Mouse (Mus musculus) NIH3T3 (cell line): ENCODE data around the gene Gorasp1.

Experiments used
- DNase-seq: peaks from one replicate; pipeline ENCODE4 v3.0.0-alpha.2; 2012; ENCODE audit warnings: low read depth

The Gorasp1 gene

DNA sequence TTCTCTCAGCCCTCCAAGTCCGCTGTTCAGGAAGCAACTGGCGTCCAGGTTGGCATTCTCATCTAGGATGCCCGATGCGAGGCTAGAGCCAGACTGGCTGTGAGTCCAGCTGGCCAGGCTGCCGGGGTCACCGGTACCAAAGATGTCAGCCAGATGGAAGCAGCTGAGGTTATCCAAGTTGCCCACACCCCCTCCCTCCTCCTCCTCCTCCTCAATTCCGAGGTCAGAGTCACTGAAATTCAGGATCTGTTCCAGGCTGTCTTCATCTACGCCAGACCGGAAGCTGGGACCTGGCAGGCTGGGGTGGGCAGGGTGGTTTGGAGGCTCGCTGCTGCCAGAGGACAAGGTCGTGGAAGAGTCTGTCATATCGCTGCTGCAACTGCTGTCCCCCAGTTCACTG, 35.2 kb upstream of the Gorasp1 start:
- no peak for DNase-seq

DNA sequence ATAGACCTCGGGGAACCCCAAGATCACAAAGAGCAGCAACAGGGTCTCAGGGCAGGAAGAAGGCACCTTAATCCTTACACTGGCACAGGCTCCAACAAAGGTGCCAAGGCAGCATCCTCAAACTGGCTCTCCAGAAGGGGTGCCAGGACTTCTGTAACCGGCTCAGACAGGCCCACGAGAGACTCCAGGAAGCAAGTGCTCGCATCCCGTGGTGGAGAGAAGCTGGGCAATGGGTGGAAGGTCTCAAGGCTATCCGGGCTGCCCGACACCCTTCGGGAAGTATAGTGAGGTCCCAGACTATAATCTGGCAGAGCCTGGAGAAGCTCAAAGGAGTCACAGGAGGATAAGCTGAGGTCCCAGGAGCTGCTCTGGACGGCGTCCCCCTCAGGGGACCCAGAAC, 34.8 kb upstream of the Gorasp1 start:
- no peak for DNase-seq

DNA sequence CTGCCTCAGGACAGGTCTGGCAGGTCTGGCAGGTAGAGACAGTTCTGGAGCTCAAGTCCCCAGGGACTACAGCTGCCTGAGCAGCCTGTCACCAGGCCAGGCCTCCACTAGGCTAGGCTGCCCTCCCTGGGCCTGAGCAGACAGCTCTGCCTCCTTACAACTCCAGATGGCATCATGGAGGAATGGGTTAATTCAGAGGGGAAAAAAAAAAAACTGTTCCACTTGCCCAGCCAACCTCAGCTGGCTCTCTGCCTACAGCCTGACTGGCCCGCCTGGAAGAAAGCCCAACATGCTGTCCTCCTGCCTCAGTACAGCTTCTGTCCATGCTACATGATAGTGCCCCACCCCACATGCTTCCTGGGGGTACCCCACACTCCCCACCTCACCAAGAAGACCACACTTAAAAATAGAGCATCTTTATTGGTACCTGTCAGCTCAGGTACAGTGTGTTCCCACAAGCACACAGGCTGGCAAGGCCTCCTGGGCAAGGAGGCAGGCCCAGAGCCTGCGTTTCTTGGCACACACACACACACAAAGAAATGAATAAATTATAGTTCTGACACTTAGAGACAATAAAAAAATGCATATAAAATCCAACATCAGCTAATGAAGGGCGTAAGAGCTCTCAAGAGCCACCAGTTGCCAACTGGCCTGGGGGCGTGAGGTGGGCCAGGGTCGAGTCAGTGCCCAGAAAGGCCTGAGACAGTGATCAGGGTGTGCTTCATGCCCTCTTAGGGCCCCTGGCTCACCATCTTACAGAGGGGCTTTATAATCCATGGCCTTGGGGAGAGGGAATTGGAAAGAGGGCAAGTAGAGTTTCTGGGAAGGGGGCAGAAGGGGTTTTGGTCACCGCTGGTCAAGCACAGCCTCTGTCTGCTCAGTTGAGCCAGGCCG, 33.6 kb upstream of the Gorasp1 start:
- DNase-seq: peak; percentile 77

DNA sequence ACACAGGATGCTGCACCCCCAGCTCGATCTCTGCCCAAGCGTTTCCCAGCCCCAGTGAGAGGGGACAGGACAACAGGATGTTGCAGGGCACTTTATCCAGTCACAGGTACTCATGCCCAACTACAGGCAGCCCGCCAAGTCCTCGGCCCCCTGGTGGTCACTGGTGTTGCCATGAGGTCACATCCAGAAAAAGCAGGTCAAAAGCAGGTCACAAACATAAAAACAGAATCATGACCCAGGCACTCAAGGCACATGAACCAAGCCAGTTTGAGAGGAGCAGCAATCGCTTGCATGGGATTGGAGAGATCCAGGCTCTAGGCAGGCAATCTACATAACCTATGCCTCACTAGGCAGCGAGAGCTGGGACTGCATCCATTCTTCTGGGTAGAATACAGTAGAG, 32.9 kb upstream of the Gorasp1 start:
- DNase-seq: peak; percentile 52

DNA sequence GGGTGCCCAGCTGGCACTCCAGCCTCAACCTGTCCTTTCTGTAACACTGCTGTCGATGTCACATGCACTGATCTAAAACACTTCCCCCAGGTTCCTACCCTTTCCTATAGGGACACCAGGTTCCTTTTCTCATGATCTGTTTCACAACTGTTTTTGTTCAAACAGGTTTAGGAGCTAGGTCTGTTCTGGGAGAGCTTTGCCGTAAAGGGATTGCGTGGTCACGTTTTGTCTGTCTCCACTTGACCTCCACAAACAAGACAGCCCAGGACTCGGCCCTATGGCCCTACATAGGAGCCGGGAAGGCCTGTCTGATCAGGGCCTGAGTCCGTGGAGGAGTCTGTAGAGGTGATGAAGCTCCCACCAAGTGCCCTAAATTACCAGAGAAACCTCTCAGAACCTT, 32.4 kb upstream of the Gorasp1 start:
- no peak for DNase-seq

DNA sequence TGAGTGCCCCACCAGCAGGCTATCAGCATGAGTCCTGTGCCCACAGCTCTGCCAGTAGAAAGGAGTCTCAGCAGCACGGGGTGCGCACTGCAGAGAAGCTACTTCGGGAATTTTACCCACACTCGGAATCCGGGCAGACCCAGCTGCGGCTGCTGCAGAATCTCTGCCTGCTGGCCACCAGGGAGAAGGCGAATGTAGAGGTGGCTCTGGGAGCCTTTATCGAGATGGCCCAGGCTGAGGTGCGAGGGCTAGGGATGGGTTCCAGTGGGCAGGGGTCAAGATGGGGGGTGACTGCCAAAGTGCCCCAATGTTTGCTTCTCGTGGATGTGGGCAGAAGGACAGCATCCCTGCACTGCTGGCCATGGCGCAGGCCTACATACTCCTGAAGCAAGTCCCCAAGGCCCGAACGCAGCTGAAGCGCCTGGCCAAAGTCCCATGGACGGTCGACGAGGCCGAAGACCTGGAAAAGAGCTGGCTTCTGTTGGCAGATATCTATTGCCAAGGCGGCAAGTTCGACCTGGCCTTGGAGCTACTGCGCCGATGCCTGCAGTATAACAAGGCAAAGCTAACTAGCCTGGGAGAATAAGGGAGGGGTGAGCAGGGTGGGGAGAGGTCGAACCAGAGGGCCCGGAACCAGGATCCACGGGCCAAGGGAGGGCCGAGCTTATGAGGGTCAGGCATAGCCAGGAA, 29.0 kb upstream of the Gorasp1 start:
- no peak for DNase-seq

DNA sequence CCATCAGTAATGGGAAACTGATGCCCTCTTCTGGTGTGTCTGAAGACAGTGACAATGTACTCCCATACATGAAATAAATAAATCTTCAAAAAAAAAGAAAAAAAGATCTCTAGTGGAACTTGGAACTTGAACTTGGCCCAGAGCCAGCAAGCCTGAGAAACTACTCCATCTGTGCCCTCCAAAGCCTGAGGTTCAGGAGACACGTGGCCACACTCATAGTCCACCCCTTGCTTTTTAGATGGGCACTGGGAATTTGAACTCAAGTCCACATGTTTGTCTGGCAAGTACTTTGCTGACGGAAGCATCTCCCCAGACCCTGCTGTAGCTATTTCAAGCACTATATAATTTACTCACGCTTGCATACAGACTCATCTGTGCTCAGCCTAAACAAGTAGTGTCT, 27.8 kb upstream of the Gorasp1 start:
- DNase-seq: no peak

DNA sequence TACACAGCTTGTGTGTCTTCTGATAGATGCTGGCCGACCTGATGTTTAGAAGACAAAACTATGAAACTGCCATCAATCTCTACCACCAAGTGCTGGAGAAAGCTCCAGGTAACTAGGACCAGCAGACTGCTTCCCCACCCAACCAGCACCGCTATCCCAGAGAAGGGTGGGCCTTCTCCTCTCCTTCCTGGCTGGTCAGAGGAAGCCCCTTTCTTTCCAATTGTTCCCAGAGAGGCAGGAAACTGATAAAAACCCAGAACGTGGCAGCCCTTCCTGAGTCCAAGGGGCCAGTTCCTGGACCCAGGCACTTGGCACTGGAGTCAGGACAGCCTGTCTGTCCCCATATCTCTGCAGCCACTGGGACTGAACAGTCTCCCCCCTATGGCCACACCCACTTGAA, 26.8 kb upstream of the Gorasp1 start:
- DNase-seq: no peak

DNA sequence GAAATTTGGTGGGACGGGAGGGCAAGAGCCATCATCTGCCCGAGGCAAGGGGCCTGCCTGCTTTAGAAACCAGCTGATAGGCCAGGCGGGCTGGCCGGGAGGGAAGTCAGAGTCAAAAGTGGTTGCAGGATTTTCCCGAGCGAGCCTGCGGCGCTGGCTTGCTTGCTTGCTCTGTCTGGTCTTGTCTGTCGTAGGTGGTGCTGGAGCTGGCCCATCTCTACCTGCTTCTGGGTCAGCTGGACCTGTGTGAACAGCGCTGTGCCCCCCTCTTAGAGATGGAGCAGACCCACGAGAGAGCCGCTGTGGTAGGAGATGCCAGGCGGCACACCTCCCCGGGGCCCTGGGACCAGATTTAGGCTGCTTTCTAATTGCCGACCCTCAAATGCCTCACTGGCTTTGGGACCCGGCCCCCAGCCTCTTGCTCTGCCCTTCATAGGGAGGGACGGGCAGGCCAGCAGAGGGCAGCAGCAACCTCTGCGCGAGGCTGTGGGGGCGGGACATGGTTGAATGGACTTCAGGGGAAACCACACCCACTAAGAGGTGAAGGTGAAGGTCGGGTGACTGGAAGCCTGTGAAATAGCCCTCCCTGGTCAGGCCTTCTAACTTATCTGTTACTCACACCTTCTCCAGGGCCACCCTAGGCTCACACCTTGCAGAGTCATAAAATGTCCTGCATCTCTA, 25.8 kb upstream of the Gorasp1 start:
- DNase-seq: peak; percentile 64

DNA sequence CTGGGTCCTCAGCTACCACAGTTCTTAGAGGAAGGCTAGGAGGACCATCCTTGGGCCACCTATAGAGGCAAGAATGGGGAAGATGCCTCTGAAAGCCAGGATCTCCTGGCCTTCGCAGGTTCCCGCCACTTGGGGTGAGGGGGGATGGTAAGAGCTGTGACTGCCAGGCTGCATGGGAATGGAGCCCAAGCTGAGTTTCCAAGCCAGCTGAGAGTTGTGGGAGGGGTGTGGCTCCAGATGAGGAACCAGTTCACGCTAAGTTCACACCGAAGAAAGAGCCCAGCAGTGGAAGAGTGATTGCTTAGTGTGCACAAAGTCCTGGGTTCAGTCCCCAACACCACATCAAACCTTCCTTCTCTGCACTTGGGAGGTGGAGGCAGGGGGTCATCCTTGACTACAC, 24.9 kb upstream of the Gorasp1 start:
- DNase-seq: peak; percentile 55

DNA sequence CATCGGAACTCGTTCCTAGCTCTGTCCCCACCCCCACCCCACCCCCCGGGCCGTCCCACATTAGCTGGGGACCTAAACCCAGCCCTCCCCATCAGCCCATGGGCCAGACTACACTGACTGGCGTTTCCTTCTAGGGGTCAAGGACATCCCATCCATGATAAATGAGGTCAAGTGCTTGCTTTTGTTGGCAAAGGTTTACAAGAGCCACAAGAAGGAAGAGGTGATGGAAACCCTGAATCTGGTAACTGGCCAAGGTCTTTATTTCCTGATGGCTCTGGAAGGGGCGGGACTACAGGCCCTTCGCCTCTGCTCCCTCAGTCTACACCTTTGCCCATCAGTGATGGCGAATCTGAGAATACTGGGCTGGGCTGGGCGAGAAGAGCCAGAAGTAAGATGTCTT, 21.5 kb upstream of the Gorasp1 start:
- DNase-seq: no peak

DNA sequence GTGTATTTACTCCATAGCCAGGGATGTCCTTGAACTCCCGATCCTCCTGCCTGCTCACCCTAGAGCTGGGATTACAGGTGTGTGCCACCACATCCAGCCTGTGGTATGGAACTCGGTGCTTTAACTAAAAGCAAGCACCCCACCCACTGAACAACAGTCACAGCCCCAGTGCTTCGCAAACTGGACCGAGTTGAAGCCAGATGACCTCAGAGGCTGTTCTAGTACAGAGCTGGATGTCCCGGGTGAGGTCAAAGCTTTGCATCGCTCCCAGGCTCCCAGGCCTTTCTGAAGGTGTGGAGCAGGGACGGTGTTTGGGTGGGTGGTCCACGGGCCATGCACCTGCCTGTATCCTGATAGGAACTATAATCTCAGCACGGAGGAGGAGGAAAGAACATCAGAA, 14.0 kb upstream of the Gorasp1 start:
- DNase-seq: no peak

DNA sequence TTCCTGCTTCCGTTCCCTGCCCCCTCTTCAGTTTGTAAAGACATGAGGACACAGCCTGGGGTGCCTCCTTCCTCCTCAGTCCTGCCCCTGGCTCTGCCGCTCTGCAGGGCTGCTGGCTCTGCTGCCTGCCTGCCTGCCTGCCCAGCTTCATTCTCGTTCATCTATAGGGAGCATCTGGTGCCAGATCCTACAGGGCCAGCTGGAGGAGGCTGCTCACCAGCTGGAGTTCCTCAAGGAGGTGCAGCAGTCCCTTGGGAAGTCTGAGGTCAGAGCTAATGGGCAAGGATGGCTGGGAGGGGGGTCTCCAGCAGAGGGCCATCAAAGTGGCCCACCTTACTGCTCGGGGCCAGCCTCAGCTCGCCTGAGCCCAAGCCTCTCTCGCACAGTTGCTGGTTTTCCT, 13.1 kb upstream of the Gorasp1 start:
- DNase-seq: no peak

DNA sequence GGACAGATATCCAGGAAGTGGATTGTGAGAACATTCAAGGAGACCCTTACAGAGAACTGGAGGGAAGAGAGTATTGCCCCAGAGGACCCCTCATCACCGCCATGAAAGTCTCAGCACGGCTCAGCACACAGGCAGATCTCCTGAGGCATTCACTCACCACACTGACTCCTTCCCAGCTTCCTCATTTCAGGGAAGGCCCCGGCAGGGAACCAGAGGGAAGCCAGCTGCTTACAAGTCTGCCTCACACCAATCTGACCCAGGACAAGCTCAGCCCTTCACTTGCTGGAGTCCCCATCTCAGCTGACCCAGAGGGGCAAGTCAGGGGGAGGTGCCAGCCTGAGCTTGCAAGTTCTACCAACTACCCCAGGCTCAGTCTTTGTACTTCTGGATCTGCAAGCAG, 11.4 kb upstream of the Gorasp1 start:
- DNase-seq: no peak

DNA sequence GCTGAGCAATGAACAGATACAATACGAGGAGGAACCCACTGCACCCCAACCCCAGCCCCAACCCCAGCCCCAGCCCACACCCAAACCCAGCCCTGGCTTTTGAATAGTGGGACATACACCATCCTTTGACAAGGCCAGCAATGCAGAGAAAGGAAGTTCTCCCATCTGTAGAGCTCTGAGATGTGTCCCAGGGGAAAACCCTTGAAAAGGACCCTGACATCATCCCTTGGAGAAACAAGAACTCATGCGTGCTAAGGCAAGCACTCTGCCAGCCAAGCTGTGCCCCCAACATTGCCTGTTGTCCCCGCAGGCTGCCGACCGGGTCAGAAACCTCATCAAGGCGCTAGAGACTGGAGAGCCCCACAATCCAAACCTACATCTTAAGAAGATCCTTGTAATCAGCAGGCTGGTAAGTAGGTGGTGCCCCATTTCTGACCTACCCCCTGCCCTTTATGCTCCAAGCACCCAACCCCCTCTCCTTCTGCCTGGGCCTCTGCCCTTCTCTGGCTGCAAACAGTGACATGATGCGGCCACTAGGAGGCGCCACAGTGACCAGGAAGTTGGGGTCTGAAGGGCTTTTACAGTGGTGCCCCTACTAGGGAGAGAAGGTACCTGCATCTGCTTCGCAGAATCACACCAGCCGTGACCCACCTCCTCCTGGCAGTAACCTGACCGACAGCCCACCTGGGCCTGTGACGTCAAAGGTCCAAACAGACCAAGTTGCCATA, 8.0 kb upstream of the Gorasp1 start:
- DNase-seq: peak; percentile 42

DNA sequence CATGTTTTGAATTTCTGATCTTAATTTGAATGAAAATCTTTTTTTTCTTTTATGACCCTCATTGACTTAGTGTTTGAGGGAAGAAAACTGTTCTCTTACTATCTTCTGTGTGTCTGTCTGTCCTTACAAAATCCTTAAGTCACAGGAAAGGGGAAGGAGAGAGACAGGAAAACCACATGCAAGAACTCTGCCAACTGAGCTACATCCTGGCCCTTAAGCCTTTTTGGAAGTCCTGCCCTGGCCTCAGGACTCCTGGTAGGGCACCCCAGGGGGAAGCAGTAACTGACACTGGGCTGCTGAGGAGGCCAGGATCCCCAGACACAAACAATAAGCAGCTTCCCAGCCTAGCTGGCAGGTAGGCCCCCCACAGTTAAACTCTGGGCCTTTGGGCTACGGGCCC, 6.0 kb upstream of the Gorasp1 start:
- no peak for DNase-seq

DNA sequence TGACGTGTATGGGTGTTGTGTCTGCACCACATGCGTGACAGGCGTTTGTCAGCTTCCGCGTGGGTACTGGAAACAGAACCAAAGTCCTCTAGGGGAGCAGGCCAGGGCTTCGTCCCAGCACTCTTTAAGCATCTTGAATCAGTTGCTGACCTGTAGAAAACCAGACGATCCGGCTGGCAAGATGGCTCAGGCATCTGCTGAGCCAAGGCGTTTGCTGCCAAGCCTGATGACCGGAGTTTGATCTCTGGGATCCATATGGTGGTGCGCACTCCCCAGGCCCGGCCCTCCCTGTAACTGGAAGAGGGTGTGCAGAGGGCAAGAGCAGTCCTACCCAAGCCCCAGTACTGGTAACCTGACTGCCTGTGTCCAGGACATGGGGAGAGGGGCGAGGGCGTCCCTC, 4.5 kb upstream of the Gorasp1 start:
- peak; percentile 36 for DNase-seq

DNA sequence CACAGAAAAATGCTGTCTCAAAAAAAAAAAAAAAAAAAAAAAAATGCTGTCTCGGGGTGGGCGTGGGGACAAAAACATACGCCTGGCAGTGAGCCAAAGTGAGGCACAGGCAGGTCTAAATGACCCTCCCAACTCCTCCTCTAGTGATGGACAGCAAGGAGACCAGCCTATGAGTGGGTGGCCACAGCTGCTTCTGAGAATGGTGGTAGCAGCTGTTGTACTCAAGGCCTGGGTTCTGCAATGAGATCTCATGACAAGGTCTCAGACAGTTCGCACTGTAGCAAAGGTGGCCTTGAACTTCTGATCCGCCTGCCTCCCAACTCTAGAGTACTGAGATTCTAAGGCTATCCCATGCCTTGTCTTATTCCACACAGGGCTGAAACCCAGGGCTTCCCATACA, 4.0 kb upstream of the Gorasp1 start:
- DNase-seq: no peak

DNA sequence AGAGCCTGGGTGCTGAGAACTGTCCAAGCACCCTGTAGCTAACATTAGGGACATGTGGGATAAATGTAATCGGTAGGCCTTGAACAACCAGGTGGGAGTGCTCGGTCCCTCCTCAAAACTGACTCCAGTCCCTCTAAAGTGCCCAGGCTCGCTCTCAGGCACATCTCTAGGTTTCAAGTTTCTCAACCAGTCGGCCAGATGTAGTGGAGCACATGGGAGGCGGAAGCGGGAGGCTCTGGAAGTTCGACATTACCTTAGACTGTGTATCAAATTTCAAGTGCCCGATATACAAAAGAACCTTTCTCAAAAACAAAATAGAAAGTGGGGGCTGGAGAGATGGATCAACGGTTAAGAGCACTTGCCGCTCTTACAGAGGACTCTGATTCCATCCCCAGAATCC, 2.3 kb upstream of the Gorasp1 start:
- no peak for DNase-seq

DNA sequence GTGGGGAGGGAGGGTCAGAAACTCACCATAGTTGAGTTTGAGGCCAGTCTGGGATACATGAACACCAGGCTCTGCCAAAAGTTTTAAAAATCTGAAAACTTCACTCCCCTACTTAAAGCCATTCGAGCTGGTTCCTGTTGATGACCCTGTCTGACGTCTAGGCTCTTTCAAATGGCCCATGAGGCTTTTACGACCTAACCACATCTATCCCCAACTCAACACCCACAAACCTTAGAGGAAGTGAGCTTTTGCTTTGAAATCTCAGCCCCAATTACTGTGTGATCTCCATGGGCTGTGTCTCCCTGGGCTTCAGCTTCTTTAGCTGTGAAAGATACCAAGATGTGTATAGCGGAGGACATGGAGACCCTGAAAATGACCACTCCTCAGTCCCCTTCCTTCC, 1.1 kb upstream of the Gorasp1 start:
- no peak for DNase-seq

DNA sequence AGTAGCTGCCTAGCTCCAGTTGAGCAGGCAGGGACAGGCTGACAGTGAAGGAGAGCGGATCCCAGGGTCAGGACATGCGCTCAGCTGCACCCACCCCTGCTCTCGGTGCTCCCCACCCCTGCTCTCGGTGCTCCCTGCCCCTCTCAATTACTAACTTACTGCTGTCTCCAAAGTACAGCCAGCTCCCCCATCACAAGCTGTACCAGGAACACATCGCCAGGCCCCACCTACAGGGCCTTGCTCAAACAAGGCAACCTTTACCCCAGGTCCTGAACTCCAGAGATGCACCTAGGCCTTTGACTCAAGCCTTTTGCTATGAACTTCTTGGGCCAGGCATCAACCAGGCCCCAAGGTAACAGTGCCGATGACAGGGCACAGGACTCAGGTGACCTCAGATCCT, 3.7 kb downstream of the Gorasp1 start:
- no peak for DNase-seq

DNA sequence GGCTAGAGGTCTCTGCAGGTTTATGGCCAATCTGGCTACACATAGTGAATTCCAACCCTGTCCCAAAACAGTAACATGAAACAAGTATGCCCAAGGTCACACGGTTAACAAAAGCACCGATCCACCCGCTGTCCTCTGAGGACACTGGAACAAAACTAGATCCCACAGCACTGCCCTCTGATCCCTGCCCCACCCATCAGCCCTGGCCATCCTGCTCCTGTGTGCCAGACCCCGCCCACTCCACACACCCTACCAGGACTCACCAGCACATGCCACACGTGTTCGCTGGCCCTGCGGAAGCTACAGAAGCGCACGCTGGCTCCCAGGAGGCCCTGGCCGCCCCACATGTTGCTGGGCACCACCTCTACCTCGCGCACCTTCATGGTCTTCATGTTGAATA, 5.0 kb downstream of the Gorasp1 start:
- no peak for DNase-seq
